ENCODE assay signal across 19 mouse cellular contexts in the genomic region with DNA sequence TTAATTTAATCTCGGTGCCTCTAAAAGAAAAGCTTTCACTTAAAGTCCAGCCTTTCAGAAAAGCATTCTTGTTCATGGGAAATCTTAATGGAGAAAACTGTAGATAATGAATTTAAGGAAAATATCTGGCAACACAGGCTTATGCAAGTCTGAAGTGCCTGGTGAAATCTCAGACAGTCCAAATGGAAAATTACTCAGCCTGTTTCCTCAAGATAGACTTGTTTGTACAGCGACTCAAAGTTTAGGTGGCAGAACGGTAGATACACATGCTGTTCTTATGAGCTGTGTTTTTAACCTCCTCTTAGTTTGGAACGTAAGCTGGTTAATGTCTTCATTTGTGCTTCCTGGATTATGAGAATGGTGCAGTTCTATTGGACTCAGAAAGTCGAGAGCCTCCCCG.
DNase-seq lines count a peak whose midpoint lies in the region; ATAC-seq and TF ChIP-seq lines count a peak whose summit lies in the region.
"Had no signal": no experiment of that assay in that cellular context is flagged by ENCODE, and none has a peak within 500 bp of the region (broad histone marks: within the 10 kb centered on the region; RNA-seq: fewer than 3 reads in every experiment).

No protein-coding gene starts in this region.

- DNase-seq in heart, adult 11 months: peak; percentile 82
- no peak for DNase-seq in heart, postnatal 25 days (ENCODE audit: low spot score)
- DNase-seq in lung, adult 2 months: no peak
- DNase-seq in lung, postnatal 10 days: no peak
- no peak for DNase-seq in spleen, adult 12 weeks (ENCODE audit: low spot score)
- no peak for DNase-seq in embryo, embryonic 9.5 days (ENCODE audit: extremely low spot score)
- DNase-seq: adrenal gland, adult 8-10 months; B cell, adult 2 months; cerebellum, adult 8-10 months; gastrocnemius, postnatal 10 days; thymus, adult 18-20 months had no signal

- no peak for TF ChIP-seq CTCF in lung, adult 2 months (IDR thresholded peaks at IDR 0.05; ENCODE audit: insufficient read depth, low read length)

- intact Hi-C loops in heart, postnatal 25 days (cut with DNase I): no loop called here

- TF ChIP-seq POLR2A in lung, adult 2 months (IDR thresholded peaks at IDR 0.05; ENCODE audit: borderline replicate concordance, extremely low read depth, low read depth, low read length): no peak

- ATAC-seq in heart, embryonic 13.5 days (ENCODE audit: extremely low read depth, insufficient number of reproducible peaks, low FRiP score, low TSS enrichment): no peak
- ATAC-seq in stomach, embryonic 15.5 days (ENCODE audit: insufficient read depth, low FRiP score, low read depth): 0 out of 2 replicates have a peak, but pooled peaks have one; percentile 35
- ATAC-seq: forebrain, embryonic 15.5 days; inflammation-experienced regulatory T-cells, adult 6 months had no signal

- H3K4me2 ChIP-seq in heart, embryonic 13.5 days: no peak overlapping the region
- H3K4me2 ChIP-seq in stomach, embryonic 15.5 days: no peak overlapping the region
- H3K4me2 ChIP-seq: forebrain, embryonic 15.5 days; midbrain, embryonic 12.5 days had no signal

- no peak overlapping the region for H3K9ac ChIP-seq in heart, embryonic 13.5 days
- no peak overlapping the region for H3K9ac ChIP-seq in stomach, embryonic 15.5 days
- H3K9ac ChIP-seq: forebrain, embryonic 15.5 days; midbrain, embryonic 12.5 days had no signal

- no peaks in the 10 kb centered on the region for H3K9me3 ChIP-seq in heart, embryonic 13.5 days
- H3K9me3 ChIP-seq in stomach, embryonic 15.5 days: no peaks in the 10 kb centered on the region
- H3K9me3 ChIP-seq: forebrain, embryonic 15.5 days; midbrain, embryonic 12.5 days had no signal

- H3K4me3 ChIP-seq in lung, adult 2 months (replicated peaks; ENCODE audit: extremely low read depth, low read depth, low read length): peak overlapping the region; percentile 23
- no peak overlapping the region for H3K4me3 ChIP-seq in heart, embryonic 13.5 days
- H3K4me3 ChIP-seq in stomach, embryonic 15.5 days (replicated peaks): no peak overlapping the region
- H3K4me3 ChIP-seq: forebrain, embryonic 15.5 days; midbrain, embryonic 12.5 days; myocyte had no signal

- H3K36me3 ChIP-seq in heart, embryonic 13.5 days: peaks cover 11% of the 10 kb centered on the region
- no peaks in the 10 kb centered on the region for H3K36me3 ChIP-seq in stomach, embryonic 15.5 days
- H3K36me3 ChIP-seq: forebrain, embryonic 15.5 days; midbrain, embryonic 12.5 days had no signal

- peak overlapping the region; percentile 80 for H3K27ac ChIP-seq in heart, embryonic 13.5 days (replicated peaks)
- peak overlapping the region; percentile 31; the same call in 1 of the 2 replicates for H3K27ac ChIP-seq in stomach, embryonic 15.5 days
- H3K27ac ChIP-seq: forebrain, embryonic 15.5 days; kidney, postnatal 0 days; macrophage; midbrain, embryonic 12.5 days had no signal

- H3K4me1 ChIP-seq in lung, adult 2 months (ENCODE audit: control insufficient read depth, insufficient read depth, low read length): peaks cover 14% of the 10 kb centered on the region
- H3K4me1 ChIP-seq in heart, embryonic 13.5 days: peaks cover 46% of the 10 kb centered on the region
- peaks cover 11% of the 10 kb centered on the region; the same call in 1 of the 2 replicates for H3K4me1 ChIP-seq in stomach, embryonic 15.5 days
- H3K4me1 ChIP-seq: midbrain, embryonic 12.5 days had no signal

- WGBS in lung, adult 2 months: 32% methylated on average over 6 of the region's 6 CpGs
- WGBS in heart, embryonic 13.5 days: 48% methylated on average over 6 of the region's 6 CpGs
- 38% methylated on average over 6 of the region's 6 CpGs for WGBS in stomach, embryonic 15.5 days

- H3K27me3 ChIP-seq in heart, embryonic 13.5 days (replicated peaks): no peaks in the 10 kb centered on the region
- no peaks in the 10 kb centered on the region for H3K27me3 ChIP-seq in stomach, embryonic 15.5 days (replicated peaks)
- H3K27me3 ChIP-seq: forebrain, embryonic 15.5 days; midbrain, embryonic 12.5 days had no signal
